Mouse (Mus musculus) forebrain, embryonic 12.5 days (tissue): ENCODE results near the gene Vmn1r76. TPM values are rescaled to one million over a fixed set of nuclear protein-coding genes. Genes with fewer than 3 reads are reported as not detected.

Experiments used
- ATAC-seq: fragments of 200-750 bp; cut with Nextera tagmentation; 2 replicates; pipeline ENCODE4 v1.8.0; 2017; ENCODE audit warnings: moderate TSS enrichment; ENCODE audit not compliant: low FRiP score
- H3K27ac ChIP-seq: fragments of 300-500 bp; sonication (generic); 2 replicates; pipeline ENCODE4 v1.5.1; 2016; ENCODE audit warnings: mild to moderate bottlenecking
- H3K27me3 ChIP-seq: fragments of 300-500 bp; sonication (generic); 2 replicates; pipeline ENCODE4 v1.6.1; 2016; ENCODE audit warnings: mild to moderate bottlenecking
- H3K36me3 ChIP-seq: fragments of 300-500 bp; sonication (generic); replicated peaks from 2 replicates; pipeline ENCODE4 v1.6.1; 2016; ENCODE audit warnings: mild to moderate bottlenecking
- H3K4me1 ChIP-seq: fragments of 300-500 bp; sonication (generic); 2 replicates; pipeline ENCODE4 v1.6.1; 2016
- H3K4me2 ChIP-seq: fragments of 300-500 bp; sonication (generic); 2 replicates; pipeline ENCODE4 v1.6.1; 2016; ENCODE audit warnings: mild to moderate bottlenecking, moderate library complexity
- H3K4me3 ChIP-seq: fragments of 300-500 bp; sonication (generic); replicated peaks from 2 replicates; pipeline ENCODE4 v1.5.1; 2016; ENCODE audit warnings: mild to moderate bottlenecking
- H3K9ac ChIP-seq: fragments of 300-500 bp; sonication (generic); 2 replicates; pipeline ENCODE4 v1.6.1; 2016; ENCODE audit warnings: mild to moderate bottlenecking
- H3K9me3 ChIP-seq: fragments of 300-500 bp; sonication (generic); 2 replicates; pipeline ENCODE4 v1.6.1; 2016
- WGBS: fragments of 180-500 bp; shearing (Covaris S2); methylation state at CpG from one replicate; pipeline ENCODE4 v1.1.7; 2016; 5-methylcytosine and 5-hydroxymethylcytosine counted together
- polyA plus RNA-seq: library from polyadenylated mRNA; unstranded; fragments of >200 nt; fragmentation: Nextera tagmentation; extraction: Ambion mirVana; gene quantifications from 2 replicates; pipeline ENCODE4 v1.2.1, GENCODE M21; 2016

Vmn1r76 gene
- polyA plus RNA-seq: not detected in 2 replicates

DNA sequence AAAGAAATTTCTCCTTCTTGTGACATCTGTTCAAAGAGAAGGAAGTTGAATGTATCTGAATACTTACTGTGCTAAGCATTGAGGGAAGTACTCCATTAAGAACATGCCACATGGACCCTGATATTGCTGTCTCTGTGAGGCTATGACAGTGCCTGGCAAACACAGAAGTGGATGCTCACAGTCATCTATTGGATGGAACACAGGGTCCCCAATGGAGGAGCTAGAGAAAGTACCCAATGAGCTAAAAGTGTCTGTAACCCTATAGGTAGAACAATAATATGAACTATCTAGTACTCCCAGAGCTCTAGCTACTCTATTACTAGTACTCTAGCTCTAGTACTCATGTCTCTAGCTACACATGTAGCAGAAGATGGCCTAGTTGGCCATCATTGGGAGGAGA is at the start of gene Vmn1r76:
TSS of gene Vmn1r76 (minus strand) at position 101 of the 400 bp plus-strand sequence.
- Histone ChIP-seq H3K27me3 (no peaks in the 10 kb centered on the region), H3K9ac (no peak within 1 kb of the TSS), H3K4me2 (no peak within 1 kb of the TSS), H3K36me3 (no peaks in the 10 kb centered on the region), H3K27ac (no peak within 1 kb of the TSS), H3K9me3 (peaks cover 23% of the 10 kb centered on the region), H3K4me1 (no peaks in the 10 kb centered on the region), H3K4me3 (no peak within 1 kb of the TSS)
- no peak for ATAC-seq

DNA sequence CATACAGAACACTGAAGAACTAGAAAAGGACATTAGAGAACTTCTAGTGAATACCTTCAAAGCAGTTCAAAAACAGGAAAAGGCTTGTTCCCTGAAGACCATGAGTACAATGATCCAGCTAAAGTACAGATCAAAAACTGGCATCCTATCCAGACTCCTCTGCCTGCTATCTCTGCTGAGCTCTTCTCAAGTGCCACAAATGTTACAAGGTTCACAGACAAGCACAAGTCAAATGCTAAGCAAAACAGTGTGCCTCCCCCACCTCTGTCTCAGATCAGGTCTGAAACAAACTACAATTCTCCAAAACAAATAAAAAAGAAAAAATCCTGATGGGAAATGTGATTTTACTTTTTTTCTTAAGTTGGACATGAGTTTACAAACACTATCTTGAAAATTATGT is 34.6 kb upstream of the Vmn1r76 start:
- Histone ChIP-seq H3K4me3 (no peak overlapping the region), H3K9ac (no peak overlapping the region), H3K36me3 (no peaks in the 10 kb centered on the region), H3K27ac (no peak overlapping the region), H3K9me3 (peaks cover 18% of the 10 kb centered on the region), H3K4me1 (no peaks in the 10 kb centered on the region), H3K4me2 (no peak overlapping the region), H3K27me3 (no peaks in the 10 kb centered on the region)
- no peak for ATAC-seq

- H3K4me1 ChIP-seq: no peaks in the 10 kb centered on the region
- no peak overlapping the region for H3K27ac ChIP-seq
- H3K27me3 ChIP-seq: no peaks in the 10 kb centered on the region
- H3K36me3 ChIP-seq: no peaks in the 10 kb centered on the region
- no peak overlapping the region for H3K4me3 ChIP-seq
- 81% methylated on average over 3 of the region's 3 CpGs for WGBS
- H3K9ac ChIP-seq: no peak overlapping the region
- H3K4me2 ChIP-seq: no peak overlapping the region
- ATAC-seq: no peak
- H3K9me3 ChIP-seq: peaks cover 52% of the 10 kb centered on the region
Measured at GRCm38 (mm10) chr7:11947991-11948390, 10.0 kb upstream of the Vmn1r76 start.

- no peaks in the 10 kb centered on the region for H3K4me1 ChIP-seq
- no peaks in the 10 kb centered on the region for H3K27me3 ChIP-seq
- H3K36me3 ChIP-seq: no peaks in the 10 kb centered on the region
- no peak within 1 kb of the TSS for H3K4me2 ChIP-seq
- ATAC-seq: no peak
- H3K27ac ChIP-seq: no peak within 1 kb of the TSS
- H3K4me3 ChIP-seq: no peak within 1 kb of the TSS
- H3K9me3 ChIP-seq: peaks cover 10% of the 10 kb centered on the region
- no peak within 1 kb of the TSS for H3K9ac ChIP-seq
Measured at GRCm38 (mm10) chr7:11874330-11874729, 63.7 kb downstream of the Vmn1r76 start, which contains the start of gene Vmn1r75. Vmn1r75 (plus strand) TSS chr7:11874630.

Other genes with a start within 250 kb of the Vmn1r76 start
- not detected in 2 replicates for gene Vmn1r73, start 207.9 kb downstream of the Vmn1r76 start, polyA plus RNA-seq
- not detected in 2 replicates for gene Vmn1r74, start 104.2 kb downstream of the Vmn1r76 start, polyA plus RNA-seq
- not detected in 2 replicates for gene Vmn1r75, start 63.6 kb downstream of the Vmn1r76 start, polyA plus RNA-seq
- not detected in 2 replicates for gene Vmn1r77, start 98.5 kb upstream of the Vmn1r76 start, polyA plus RNA-seq
- gene Vmn1r78, start 212.0 kb upstream of the Vmn1r76 start, polyA plus RNA-seq: not detected in 2 replicates
- gene Vmn1r79, start 233.1 kb upstream of the Vmn1r76 start, polyA plus RNA-seq: not detected in 2 replicates